Mouse (Mus musculus): ENCODE measurements around the gene Smc5.

The Smc5 gene

DNA sequence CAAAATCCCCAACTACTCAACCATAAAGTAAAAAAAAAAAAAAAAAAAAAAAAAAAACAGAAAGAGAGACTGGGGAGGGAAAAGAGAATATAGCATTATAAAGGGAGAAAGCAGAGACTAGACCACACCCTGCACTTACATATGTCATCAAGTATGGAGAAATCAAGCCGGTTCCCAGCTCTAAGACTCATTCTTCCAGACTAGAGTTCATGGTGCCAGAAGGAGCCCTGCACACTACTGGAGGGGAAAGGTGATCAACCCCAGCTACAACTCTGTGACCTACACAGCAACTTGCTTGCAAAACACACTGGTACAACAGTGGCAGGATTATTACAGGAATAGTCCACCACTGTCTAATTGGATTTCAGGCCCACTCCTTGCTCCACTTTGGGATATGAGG is 84.0 kb downstream of the Smc5 start:
- DNase-seq (ENCODE audit: low spot score in 2 of 2): no peak

DNA sequence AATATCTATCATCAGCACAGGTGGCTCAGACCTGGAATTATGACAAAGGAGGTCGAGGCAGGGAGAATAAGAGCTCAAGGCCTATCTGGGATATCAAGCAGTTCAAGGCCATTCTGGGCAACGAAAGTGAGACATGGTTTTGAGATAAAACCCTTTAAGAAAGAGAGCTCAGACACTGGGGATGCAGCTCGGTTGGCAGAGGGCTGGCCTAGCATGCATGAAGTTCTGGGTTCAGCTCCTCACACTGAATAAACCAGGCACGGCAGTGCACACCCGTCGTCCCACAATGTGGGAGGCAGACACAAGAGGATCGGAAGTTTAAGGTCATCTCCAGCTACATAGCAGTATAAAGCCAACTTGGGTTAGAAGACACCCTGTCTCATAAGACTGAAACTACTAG is 84.7 kb downstream of the Smc5 start:
- no peak for DNase-seq (ENCODE audit: low spot score in 2 of 2)

DNA sequence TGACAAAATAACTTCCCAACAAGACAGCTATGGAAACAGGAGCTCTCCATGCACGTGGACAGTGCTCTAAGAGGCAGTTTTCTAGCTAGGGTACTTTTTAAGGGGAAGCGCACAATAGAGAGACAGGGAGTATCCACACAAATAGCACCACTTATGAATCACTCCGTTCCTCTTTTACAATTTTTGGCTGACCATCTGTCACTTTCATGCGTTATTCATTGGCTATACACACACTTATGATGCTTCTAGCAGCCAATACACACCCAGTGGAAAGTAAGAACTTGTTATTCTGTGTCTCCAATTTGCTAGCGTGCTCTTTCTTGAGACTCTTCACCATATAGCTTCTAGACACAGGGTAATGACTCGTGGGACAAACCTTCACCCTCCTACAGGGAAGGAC is 86.0 kb downstream of the Smc5 start:
- DNase-seq (ENCODE audit: low spot score in 2 of 2): no peak

DNA sequence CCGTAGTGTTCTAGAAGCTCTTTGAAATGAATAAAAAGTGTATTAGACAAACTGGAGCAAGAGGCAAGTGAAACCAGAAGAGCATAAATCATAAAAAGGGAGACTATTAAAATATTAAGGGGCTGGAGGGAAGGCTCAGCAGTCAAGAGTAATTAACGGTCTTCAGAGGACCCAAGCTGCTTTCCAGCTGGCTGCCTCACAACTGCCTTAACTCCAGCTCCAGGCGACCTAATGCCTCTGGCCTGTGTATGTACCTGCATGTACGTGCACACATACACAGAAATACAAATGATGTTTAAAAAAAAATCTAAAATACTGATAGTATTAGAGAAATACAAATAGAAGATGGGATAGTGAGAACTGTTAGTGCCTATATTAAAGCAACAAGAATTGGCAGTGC is 89.6 kb downstream of the Smc5 start:
- DNase-seq (ENCODE audit: low spot score in 2 of 2): no peak

DNA sequence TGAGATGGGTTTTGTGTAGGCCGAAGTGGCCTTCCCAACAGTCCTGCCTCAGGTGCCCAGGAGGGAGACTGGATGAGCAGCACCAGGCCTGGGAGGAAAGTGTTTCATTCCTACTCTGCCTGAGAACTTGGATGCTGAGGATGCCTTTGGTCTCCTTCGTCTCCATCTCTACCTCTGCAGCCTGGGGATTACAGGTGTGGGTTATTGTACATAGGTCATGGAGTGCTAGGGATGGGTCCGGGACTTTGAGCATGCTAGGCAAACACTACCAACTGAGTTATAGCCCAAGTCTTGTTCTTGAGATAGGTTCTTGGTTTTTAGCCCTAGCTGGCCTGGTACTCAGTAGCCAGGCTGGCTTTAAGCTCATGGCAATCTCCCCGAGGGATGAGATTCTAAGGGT is 90.2 kb downstream of the Smc5 start:
- no peak for DNase-seq (ENCODE audit: low spot score in 2 of 2)

DNA sequence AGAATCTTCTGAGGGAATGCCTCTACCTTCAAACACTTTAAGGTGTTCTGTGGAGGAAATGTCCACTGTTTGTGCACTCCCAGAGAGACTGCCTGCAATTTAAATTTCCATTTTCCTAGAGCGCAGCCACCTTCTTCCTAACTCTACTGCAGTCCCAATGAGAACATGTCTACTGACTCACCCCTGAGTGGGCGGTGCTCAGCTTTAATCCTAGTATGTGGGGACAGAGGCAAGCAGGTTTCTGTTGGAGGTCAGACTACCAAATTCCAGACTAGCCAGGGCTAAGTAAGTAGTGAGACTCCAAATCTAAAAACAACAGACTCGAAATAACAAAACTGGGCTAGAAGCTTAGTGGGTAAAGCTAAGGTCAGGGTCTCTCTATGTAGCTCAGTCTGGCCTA is 95.2 kb downstream of the Smc5 start:
- DNase-seq (ENCODE audit: low spot score in 2 of 2): no peak

DNA sequence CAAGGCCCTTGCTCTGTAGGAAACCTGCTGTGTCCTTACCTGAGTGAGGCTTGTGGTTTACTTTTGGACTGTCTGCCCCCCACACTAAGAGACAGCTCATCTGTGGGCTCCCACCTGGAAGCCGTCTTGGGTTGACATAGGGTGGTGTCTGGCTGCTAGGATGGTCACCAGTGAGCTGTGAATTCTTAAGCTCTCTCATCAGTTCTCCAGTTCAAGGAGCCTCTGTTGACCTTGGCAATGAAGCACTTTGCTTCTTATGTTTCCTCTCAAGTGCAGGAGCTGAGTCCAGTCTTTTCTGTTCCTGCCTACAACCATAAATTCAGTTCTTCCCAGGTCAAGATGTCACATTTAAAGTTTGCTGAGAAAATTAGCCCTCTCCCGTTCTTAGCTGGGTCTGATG is 98.2 kb downstream of the Smc5 start:
- DNase-seq (ENCODE audit: low spot score in 2 of 2): no peak

DNA sequence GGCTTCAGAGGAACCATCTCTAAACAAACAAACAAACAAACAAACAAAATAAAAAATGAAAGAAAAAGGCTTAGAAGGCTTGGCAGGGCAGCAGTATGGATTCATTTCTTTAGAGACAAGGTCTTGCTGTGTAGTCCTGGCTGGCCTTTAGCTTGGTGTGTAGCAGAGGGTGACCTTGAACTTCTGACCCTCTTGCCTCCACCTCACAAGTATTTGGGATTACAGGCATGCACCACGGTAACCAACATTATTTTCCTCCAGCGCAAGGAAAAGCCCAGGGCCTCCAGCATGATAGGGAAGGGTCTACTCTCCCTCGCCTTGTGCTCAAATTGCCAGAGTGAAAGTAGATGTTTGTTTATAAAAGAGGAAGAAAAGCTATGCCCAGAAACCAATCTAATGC is 98.6 kb downstream of the Smc5 start:
- DNase-seq (ENCODE audit: low spot score in 2 of 2): no peak

DNA sequence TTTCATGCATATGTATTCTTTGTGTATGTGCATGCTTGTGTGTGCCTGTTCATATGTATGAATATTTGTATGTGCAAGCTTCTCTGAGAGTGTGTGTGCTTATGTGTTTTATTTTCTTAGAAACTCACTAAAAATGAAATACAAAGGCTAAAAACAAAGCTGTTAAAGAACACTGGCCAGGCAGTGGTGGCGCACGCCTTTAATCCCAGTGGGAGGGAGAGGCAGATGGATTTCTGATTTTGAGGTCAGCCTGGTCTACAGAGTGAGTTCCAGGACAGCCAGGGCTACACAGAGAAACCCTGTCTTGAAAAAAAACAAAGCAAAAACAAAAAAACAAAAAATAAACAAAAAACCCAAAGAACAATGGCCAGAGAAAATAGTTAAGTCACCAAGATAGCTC is 102.6 kb downstream of the Smc5 start:
- DNase-seq (ENCODE audit: low spot score in 2 of 2): no peak

DNA sequence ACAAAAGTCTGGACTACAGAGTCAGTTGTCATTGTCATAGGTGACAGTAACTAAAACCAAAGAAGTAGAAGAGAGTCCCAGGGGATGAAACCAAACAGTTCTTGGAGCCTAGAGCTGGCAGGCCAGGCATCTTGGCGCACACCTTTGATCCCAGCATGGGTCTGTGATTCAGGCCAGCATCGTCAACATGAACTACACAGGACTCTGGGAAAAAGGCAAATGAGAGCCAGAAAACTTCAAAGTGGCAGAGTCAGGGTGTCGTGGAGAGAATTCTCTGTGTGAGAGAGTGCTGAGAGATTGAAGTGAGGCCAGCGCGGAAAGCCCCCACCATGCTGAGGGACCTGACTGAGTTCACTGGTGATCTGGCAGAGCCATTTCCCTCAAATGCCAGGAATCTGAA is 103.2 kb downstream of the Smc5 start:
- DNase-seq (ENCODE audit: low spot score in 2 of 2): no peak

DNA sequence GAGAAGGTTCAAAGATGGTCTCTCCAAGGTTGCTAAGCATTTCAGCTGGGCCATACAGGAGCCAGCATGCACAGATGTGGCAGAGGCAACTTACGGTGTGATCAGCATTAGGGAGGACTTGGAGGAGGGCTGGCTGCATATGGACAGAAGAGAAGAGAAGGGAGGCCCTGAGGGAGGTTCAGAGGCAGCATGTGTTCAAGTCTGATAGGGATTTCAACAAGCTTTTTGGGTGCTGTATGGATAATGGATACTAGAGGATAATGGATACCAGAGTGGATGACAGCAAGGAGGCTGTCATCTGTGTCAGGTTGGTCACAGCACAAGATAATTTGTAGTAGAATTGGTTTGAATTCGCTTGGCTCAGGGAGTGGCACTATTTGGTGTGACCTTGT is 104.0 kb downstream of the Smc5 start:
- DNase-seq (ENCODE audit: low spot score in 2 of 2): no peak

DNA sequence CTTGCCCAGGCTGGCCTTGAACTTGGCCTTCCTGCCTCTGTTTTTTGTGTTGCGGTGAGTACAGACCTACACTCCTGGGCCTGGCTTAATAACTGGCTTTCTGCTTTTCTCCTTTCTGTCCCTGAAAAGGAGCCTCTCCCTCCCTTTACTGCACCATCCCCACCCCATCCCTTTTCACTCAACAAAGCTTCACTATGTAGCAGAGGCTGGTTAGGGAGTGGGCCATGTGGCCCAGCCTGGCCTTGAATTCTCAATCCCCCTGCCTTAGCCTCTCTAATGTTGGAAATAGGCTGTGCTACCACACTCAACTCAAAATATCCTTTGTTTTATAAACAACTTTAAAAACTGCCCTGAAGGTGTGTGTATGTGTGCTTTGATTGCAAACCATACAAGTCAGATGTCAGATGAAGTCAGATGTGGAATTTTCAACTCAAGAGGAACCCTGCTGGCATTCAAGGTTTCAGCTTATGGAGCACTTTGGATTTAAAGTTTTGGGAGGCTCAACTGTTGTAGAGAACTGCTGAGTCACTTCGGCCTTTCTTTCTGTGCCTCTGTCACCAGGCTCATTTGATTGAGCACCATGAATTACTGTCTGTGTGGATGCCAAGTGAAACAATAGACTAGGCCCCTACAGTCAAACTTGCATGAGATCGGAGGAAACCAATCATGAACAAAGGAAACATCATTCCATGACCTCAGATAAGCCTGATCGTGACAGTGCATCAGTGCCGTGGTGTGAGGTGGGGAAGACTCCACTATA is 104.6 kb downstream of the Smc5 start:
- DNase-seq (ENCODE audit: low spot score in 2 of 2): no peak

DNA sequence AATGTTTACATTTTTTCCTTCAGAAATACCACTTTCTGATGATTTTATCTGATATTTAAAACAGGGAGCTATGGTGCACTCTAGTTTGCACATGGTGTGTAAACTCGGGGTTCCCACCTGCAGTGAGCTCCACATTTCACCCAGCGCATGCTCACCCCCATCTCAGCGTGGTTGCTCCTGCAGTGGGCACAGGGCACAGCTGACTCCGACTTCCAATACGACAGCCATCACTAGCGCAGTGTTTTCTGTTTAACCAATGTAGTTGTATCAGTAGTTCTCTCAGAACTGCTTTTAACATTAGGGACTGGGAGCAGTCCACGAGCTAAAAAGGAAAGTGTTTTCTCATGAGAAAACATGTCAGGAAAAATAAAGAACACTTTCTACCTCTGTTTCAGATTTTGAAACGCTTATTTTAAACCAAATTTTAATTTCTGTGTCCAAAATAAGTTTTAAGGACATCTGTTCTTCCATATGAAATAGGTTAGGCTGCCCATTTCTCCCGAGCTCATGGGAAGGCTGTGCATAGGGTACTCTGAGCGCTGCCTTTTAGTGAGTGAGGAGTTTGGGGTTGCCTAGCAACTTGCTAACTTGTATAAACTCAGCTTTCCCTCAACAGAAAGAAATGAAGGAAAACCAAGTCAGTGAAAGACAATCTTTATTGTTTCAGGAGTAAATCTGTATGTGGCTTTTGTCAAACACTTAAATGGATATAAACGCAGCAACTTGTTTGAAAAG is 107.0 kb downstream of the Smc5 start:
- DNase-seq (ENCODE audit: low spot score in 2 of 2): no peak

DNA sequence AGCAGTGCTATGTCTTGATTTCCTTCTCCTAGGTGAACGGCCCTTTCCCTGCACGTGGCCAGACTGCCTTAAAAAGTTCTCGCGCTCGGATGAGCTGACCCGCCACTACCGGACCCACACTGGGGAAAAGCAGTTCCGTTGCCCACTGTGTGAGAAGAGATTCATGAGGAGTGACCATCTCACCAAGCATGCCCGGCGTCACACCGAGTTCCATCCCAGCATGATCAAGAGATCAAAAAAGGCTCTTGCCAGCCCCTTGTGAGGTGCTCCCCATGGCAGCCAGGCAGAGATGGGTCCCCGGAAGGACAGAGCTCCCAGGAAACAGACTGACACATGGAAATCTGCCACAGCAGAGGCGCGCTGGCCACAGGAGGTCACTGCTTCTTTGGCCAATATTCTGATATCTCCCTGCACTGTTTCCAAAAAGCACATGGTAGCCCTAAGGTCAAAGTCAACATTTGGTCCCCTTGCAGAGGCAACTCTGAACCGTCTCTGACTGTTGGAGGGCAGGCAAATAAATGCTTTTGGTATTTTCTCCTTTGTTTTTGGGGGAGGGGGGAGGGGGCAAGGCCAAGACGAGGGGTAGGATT is 109.0 kb downstream of the Smc5 start:
- DNase-seq (ENCODE audit: low spot score in 2 of 2): no peak

DNA sequence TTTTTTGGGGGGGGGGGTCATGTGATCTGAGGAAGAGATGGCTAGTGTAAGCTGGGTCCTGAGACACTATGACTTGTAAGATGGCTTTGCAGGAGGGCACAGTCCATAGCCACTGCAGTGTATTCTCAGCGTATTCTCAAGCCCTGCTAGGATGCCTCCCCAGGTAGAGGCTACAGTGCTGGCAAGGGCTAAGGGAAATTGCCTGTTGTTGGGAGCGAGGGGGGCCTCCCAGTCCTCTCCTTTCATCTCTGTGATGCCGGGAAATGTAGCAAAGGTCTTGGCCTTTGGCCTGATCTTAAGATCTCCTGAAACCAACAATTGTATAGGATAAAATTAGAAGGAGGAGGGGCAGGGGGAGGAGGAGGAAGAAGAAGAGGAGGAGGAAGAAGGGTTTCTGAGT is 110.3 kb downstream of the Smc5 start:
- DNase-seq (ENCODE audit: low spot score in 2 of 2): no peak

DNA sequence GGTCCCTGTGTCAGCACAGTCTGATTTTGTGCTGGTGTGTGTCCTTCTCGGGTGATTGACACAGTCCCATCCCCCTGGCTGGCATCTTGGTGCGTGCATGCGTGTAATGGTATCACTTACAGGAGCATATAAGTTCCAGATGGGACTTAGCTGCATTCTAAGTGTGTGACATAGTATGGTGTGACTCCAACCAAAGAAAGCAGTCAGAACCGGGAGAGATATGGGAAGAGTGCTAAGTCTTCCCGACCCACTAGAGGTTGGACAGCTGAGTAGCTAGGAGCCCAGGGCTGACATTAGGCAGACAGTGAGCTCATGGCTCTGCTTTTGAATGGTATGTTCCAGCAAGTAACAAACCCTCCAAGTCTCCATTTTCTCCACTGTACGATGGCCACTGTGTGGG is 110.8 kb downstream of the Smc5 start:
- DNase-seq (ENCODE audit: low spot score in 2 of 2): no peak

DNA sequence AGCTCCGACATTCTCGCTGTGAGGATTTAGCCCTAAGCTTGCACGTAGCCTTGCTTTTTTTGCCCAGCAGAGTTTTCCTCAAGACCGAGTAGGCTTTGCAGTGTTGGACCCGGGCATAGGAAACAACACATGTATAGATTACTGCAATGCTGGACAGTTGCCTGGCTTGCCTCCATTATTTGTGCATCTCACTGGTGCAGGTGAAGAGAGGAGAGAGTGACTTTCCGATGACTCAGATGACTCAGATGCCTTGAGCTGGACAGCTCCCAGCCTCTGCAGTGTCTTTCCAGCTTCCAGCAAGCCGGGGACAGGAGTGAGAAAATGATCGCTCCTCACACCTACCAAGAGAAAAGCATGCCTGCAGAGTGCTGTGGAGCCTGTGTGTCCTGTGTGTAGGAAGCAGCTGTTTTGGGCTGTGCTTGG is 111.3 kb downstream of the Smc5 start:
- DNase-seq (ENCODE audit: low spot score in 2 of 2): no peak

DNA sequence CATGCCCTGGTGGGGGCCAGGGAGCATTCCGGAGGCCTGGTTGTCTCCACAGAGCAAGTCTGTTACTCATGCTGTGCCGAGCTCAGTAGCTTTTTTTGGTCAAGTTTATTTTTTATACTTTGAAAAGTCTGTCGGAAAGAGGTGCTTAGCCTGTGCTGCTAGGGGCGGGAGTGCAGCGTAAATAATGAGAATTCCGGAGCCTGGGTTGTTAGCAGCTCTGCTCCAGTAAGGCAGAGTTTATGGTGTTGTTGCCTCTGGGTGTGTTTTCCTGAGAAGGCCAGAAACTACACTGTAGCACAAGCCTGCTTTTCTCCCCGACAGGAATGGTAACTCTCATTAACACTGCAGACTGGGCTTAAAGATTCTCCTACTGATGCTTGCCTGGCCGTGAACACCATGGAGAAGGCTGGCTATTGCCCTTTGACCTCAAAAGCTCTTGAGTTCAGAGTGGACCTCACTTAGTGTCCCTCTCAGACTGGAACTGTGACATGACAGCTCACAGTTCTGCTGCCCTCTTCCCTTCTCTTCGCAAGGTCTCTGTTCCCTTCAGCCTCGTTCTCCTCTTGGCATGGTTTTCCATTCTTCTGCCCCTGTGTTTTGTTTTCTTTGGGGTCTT is 113.8 kb downstream of the Smc5 start:
- DNase-seq (ENCODE audit: low spot score in 2 of 2): no peak

Measured in cerebellum, postnatal 4 days (tissue).